Mouse (Mus musculus): ENCODE results near the gene Fbxl8.

- TF ChIP-seq POLR2A (IDR thresholded peaks at IDR 0.05; ENCODE audit: low read depth, low read length) (peak; percentile 83), CTCF (IDR thresholded peaks at IDR 0.05; ENCODE audit: borderline replicate concordance, insufficient read depth, low read length) (no peak)
Observed at GRCm38 (mm10) chr8:105264024-105264982, at the start of gene Fbxl8, which contains the start of gene Tradd.

Data from embryonic fibroblast, embryonic 13.5 days (primary cell).